Mouse (Mus musculus): ENCODE results near the gene Hist1h2ae. TPM values are rescaled to one million over a fixed set of nuclear protein-coding genes. Genes with fewer than 3 reads are reported as not detected.

Hist1h2ae gene
- polyA plus RNA-seq (2012; rRNA removed), result 17.9 and 18.0 TPM in 2 replicates

DNA sequence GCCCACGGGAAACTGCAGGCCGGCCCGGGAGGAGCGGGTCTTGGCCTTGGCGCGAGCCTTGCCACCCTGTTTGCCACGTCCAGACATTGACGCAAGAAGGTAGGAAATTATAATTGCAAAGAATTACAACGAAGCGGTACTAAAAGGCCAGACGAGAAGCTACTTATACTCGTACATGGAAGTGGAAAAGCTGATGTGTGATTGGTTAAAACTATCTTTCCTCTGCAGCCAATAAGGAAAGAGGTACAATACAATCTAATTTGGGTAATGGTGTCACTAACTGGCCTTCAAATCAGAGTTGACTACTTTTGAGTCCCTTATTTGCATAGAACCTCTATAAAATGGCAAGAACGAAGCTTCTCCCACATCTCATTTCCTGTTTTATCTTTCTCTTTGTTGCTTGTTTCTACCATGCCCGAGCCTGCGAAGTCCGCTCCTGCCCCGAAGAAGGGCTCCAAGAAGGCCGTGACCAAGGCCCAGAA, at the start of gene Hist1h2ae, which contains the start of gene Hist1h2bg:
Gene Hist1h2ae (minus strand): TSS at position 199 of the 482 bp plus-strand sequence.
Gene Hist1h2bg (plus strand): TSS at position 375 of the 482 bp plus-strand sequence.
- DNase-seq (ENCODE audit: low read depth), result peak; percentile 99
- TF ChIP-seq POLR2A (IDR thresholded peaks at IDR 0.05; ENCODE audit: borderline replicate concordance, extremely low read depth, insufficient read depth, insufficient read length, poor library complexity, severe bottlenecking), result no peak
- TF ChIP-seq CTCF (IDR thresholded peaks at IDR 0.05; ENCODE audit: borderline replicate concordance, extremely low read depth, insufficient read depth, insufficient read length), result no peak

DNA sequence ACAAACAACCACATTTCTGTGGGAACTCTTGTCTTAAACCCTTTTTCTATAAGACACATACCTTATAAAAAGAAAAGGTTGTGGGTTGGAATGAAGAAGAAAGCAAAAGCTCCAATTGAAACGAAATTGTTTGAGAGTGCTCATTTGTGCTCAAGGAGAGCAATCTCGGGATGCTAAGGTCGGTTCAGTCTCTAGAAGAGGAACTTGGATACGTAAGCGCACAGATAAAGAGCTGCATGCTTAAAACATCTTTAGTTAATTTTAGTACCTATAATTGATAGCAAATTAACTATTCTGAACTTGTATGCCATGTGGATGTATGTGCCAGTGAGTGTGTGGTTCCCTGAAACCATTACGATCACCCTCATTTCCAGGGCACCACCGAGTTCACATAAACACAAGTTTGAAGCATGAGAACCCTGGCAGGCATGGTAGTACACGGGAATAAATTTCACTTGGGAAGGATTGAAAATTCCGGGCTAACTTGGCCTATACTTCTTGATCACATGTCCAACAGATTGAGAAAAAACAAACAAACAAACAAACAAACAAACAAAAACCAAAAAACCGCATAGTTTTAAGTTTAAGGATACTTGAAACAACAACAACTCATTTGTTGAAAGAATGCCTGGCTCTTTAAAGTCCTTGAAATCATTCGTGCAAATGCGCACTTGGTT, 49.2 kb upstream of the Hist1h2ae start:
- TF ChIP-seq POLR2A (IDR thresholded peaks at IDR 0.05; ENCODE audit: borderline replicate concordance, extremely low read depth, insufficient read depth, insufficient read length, poor library complexity, severe bottlenecking) (no peak), CTCF (IDR thresholded peaks at IDR 0.05; ENCODE audit: borderline replicate concordance, extremely low read depth, insufficient read depth, insufficient read length) (no peak)
- DNase-seq (ENCODE audit: low read depth), result peak; percentile 1

DNA sequence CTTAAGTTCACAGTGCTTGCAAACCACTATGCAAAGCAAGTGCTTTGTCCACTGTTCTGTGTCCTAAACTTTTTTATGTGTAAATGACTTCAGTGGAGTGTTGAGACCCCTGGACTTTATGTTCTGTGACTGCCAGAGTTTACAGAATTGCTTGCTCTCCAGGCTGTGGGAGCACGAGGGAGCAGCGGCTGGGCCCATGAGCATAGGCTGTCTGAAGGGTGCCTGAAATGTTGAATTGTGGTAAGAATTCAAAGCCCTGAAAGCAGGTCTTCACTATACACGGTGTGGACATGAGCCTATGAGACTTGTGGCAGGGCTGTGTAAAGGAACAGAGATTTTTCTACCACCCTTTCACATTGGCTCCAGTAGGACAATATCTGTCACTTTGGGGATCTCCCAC, 40.6 kb upstream of the Hist1h2ae start:
- TF ChIP-seq POLR2A (IDR thresholded peaks at IDR 0.05; ENCODE audit: borderline replicate concordance, extremely low read depth, insufficient read depth, insufficient read length, poor library complexity, severe bottlenecking), result no peak
- no peak for TF ChIP-seq CTCF (IDR thresholded peaks at IDR 0.05; ENCODE audit: borderline replicate concordance, extremely low read depth, insufficient read depth, insufficient read length)
- DNase-seq (ENCODE audit: low read depth), result no peak

- TF ChIP-seq POLR2A (IDR thresholded peaks at IDR 0.05; ENCODE audit: borderline replicate concordance, extremely low read depth, insufficient read depth, insufficient read length, poor library complexity, severe bottlenecking), result no peak
- no peak for TF ChIP-seq CTCF (IDR thresholded peaks at IDR 0.05; ENCODE audit: borderline replicate concordance, extremely low read depth, insufficient read depth, insufficient read length)
- no peak for DNase-seq (ENCODE audit: low read depth)
Observed at GRCm38 (mm10) chr13:23610393-23610792, 39.4 kb upstream of the Hist1h2ae start.

DNA sequence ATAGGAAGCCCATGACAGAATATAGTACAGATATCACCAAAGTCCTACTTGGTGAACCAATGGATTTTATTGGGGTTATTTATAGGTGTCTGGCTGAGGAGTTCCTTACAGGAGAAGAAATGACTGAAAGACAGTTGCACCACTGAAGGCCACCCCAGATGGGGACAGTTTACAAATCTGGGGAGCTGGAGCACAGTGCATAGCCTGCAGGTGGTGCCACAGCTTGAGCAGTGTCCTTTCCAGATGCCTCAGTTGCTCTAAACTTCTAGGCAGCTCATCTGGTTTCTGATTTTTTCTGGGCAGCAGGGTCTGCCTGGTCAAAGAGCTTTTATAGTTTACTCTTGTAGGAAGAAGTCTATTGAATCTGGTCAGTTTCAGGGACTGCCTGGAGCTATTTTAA, 38.8 kb upstream of the Hist1h2ae start:
- no peak for TF ChIP-seq CTCF (IDR thresholded peaks at IDR 0.05; ENCODE audit: borderline replicate concordance, extremely low read depth, insufficient read depth, insufficient read length)
- no peak for TF ChIP-seq POLR2A (IDR thresholded peaks at IDR 0.05; ENCODE audit: borderline replicate concordance, extremely low read depth, insufficient read depth, insufficient read length, poor library complexity, severe bottlenecking)
- DNase-seq (ENCODE audit: low read depth), result no peak

DNA sequence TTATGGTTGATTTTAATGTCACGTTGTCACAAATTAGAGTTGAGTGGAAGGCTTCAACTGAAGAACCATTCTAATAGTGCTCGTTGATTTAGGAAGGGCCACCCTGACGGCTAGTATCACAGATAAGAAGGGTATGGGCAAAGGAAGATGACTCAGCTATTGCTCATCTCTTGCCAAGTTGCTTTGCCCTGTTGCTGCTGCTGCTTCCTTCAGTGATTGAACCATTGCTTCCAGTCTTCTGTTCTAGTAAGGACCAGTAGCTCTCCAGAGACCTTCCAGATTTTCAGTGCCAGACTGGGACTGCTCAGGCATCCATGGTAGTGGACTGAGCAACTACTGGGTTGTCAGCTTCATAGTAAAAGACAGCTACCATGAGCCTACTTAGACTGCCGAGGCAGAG, 38.2 kb upstream of the Hist1h2ae start:
- no peak for TF ChIP-seq POLR2A (IDR thresholded peaks at IDR 0.05; ENCODE audit: borderline replicate concordance, extremely low read depth, insufficient read depth, insufficient read length, poor library complexity, severe bottlenecking)
- no peak for TF ChIP-seq CTCF (IDR thresholded peaks at IDR 0.05; ENCODE audit: borderline replicate concordance, extremely low read depth, insufficient read depth, insufficient read length)
- DNase-seq (ENCODE audit: low read depth), result no peak

- TF ChIP-seq CTCF (IDR thresholded peaks at IDR 0.05; ENCODE audit: borderline replicate concordance, extremely low read depth, insufficient read depth, insufficient read length) (no peak), POLR2A (IDR thresholded peaks at IDR 0.05; ENCODE audit: borderline replicate concordance, extremely low read depth, insufficient read depth, insufficient read length, poor library complexity, severe bottlenecking) (no peak)
- no peak for DNase-seq (ENCODE audit: low read depth)
Observed at GRCm38 (mm10) chr13:23605052-23605451, 34.0 kb upstream of the Hist1h2ae start.

DNA sequence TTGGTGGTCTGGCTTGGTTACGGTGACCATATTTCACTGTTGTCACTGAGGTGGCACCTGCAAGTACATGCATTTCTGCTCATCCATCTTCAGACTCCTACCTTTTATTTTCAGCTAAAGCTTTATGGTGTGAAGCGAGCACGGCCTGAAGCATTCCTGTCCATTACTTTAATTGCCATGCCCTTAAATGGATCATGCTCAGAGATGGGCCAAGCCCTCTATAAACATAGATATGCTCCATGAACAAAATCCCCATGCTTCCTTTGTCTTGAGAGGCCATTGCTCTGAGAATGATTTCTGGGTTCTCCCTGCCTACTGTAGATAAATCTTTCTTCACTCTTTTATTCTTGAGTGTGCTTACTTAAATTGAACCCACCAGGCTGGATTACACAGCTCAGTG, 33.4 kb upstream of the Hist1h2ae start:
- no peak for TF ChIP-seq CTCF (IDR thresholded peaks at IDR 0.05; ENCODE audit: borderline replicate concordance, extremely low read depth, insufficient read depth, insufficient read length)
- TF ChIP-seq POLR2A (IDR thresholded peaks at IDR 0.05; ENCODE audit: borderline replicate concordance, extremely low read depth, insufficient read depth, insufficient read length, poor library complexity, severe bottlenecking), result no peak
- no peak for DNase-seq (ENCODE audit: low read depth)

- DNase-seq (ENCODE audit: low read depth), result no peak
- no peak for TF ChIP-seq POLR2A (IDR thresholded peaks at IDR 0.05; ENCODE audit: borderline replicate concordance, extremely low read depth, insufficient read depth, insufficient read length, poor library complexity, severe bottlenecking)
- no peak for TF ChIP-seq CTCF (IDR thresholded peaks at IDR 0.05; ENCODE audit: borderline replicate concordance, extremely low read depth, insufficient read depth, insufficient read length)
Observed at GRCm38 (mm10) chr13:23603182-23603699, 32.2 kb upstream of the Hist1h2ae start.

GRCm38 (mm10) chr13:23597957-23598356, 26.9 kb upstream of the Hist1h2ae start:
- peak; percentile 88 for DNase-seq (ENCODE audit: low read depth)
- TF ChIP-seq POLR2A (IDR thresholded peaks at IDR 0.05; ENCODE audit: borderline replicate concordance, extremely low read depth, insufficient read depth, insufficient read length, poor library complexity, severe bottlenecking) (no peak), CTCF (IDR thresholded peaks at IDR 0.05; ENCODE audit: borderline replicate concordance, extremely low read depth, insufficient read depth, insufficient read length) (peak; percentile 84)

DNA sequence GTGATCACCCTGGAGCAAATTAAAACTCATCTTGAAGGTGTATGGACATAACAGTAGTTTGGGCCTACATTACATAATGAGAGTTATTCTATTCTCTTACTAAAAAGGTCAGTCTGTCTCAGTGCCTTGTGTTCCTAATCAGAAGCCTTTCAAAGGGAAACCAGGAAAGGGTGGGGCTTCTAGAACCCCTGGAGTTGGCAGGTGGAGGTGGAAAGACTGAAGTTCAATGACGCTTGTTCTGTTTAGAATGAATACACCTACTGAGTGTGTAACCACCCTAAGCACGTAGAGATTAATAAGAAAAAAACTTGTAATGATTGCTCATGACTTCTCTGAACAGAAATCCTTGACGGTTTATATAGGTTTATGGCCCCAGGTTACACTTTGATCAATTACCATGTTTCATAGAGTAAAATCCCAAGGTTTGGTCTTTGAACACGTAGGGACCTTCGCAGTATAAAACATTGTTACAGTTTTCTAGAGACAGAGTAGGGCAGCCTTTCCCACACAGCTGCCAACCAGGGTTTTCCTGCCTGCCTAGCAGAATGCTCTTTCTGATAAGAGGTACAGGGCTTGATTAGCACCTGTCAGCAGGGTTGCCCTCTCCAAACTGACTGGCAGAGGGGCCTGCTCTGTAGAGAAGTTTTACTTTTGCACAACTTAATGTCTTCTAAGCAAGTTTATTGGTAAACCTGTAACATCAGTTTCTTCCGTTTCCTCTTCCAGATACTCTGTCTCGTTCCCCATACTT, 24.8 kb upstream of the Hist1h2ae start:
- TF ChIP-seq POLR2A (IDR thresholded peaks at IDR 0.05; ENCODE audit: borderline replicate concordance, extremely low read depth, insufficient read depth, insufficient read length, poor library complexity, severe bottlenecking) (no peak), CTCF (IDR thresholded peaks at IDR 0.05; ENCODE audit: borderline replicate concordance, extremely low read depth, insufficient read depth, insufficient read length) (no peak)
- no peak for DNase-seq (ENCODE audit: low read depth)
